Mouse (Mus musculus) kidney, postnatal 0 days (tissue): ENCODE results near the gene Gmcl1. TPM values are rescaled to one million over a fixed set of nuclear protein-coding genes. Genes with fewer than 3 reads are reported as not detected.

Source experiments
- ATAC-seq: fragments of 200-750 bp; cut with Nextera tagmentation; replicated peaks from 2 replicates; pipeline ENCODE4 v1.8.0; 2017; ENCODE audit warnings: low read depth, moderate number of reproducible peaks, moderate TSS enrichment, moderate library complexity; ENCODE audit not compliant: low FRiP score
- DNase-seq: peaks from one replicate; pipeline ENCODE4 v3.0.0-alpha.2; 2016; ENCODE audit warnings: low spot score
- H3K27ac ChIP-seq: fragments of 300-500 bp; sonication (generic); 2 replicates; pipeline ENCODE4 v1.5.1; 2014; ENCODE audit warnings: mild to moderate bottlenecking
- H3K27me3 ChIP-seq: fragments of 300-500 bp; sonication (generic); 2 replicates; pipeline ENCODE4 v1.6.1; 2014; ENCODE audit warnings: low read length, mixed read lengths; ENCODE audit not compliant: insufficient read depth
- H3K36me3 ChIP-seq: fragments of 300-500 bp; sonication (generic); 2 replicates; pipeline ENCODE4 v1.6.1; 2014; ENCODE audit warnings: low read length, mixed read lengths; ENCODE audit not compliant: insufficient read depth
- H3K4me1 ChIP-seq: fragments of 300-500 bp; sonication (generic); replicated peaks from 2 replicates; pipeline ENCODE4 v1.6.1; 2014; ENCODE audit warnings: antibody characterized with exemption, low read length, mixed read lengths; ENCODE audit not compliant: insufficient read depth
- H3K4me2 ChIP-seq: fragments of 300-500 bp; sonication (generic); 2 replicates; pipeline ENCODE4 v1.6.1; 2014; ENCODE audit warnings: mild to moderate bottlenecking, low read length, moderate library complexity, mixed read lengths
- H3K4me3 ChIP-seq: fragments of 300-500 bp; sonication (generic); replicated peaks from 2 replicates; pipeline ENCODE4 v1.5.1; 2014; ENCODE audit warnings: low read depth, low read length
- H3K9ac ChIP-seq: fragments of 300-500 bp; sonication (generic); 2 replicates; pipeline ENCODE4 v1.6.1; 2014; ENCODE audit warnings: low read depth, low read length
- H3K9me3 ChIP-seq: fragments of 300-500 bp; sonication (generic); replicated peaks from 2 replicates; pipeline ENCODE4 v1.6.1; 2016; ENCODE audit warnings: low read length, inconsistent platforms, mixed read lengths
- CTCF ChIP-seq: IDR thresholded peaks from 2 replicates; pipeline ENCODE4 v1.5.1; 2016; ENCODE audit warnings: antibody characterized with exemption, low read depth, mild to moderate bottlenecking, moderate library complexity
- WGBS: fragments of 180-500 bp; shearing (Covaris S2); extraction: QIAGEN DNeasy Blood & Tissue Kit; methylation state at CpG from one replicate; pipeline ENCODE4 v1.1.7; 2014; 5-methylcytosine and 5-hydroxymethylcytosine counted together
- polyA plus RNA-seq: library from polyadenylated mRNA; unstranded; fragments of >200 nt; fragmentation: Nextera tagmentation; extraction: Ambion mirVana; gene quantifications from 2 replicates; pipeline ENCODE4 v1.2.1, GENCODE M21; 2015

Gmcl1 gene
- polyA plus RNA-seq, 1 experiment from 2014 or later: 28.4 TPM

GRCm38 (mm10) chr6:86721977-86722376, 11.2 kb downstream of the Gmcl1 start:
- peaks cover 5% of the 10 kb centered on the region; the same call in 1 of the 2 replicates for H3K36me3 ChIP-seq
- no peak overlapping the region for H3K4me2 ChIP-seq
- DNase-seq (peak; percentile 52), ATAC-seq (no peak)
- H3K4me3 ChIP-seq: no peak overlapping the region
- no peak overlapping the region for H3K9ac ChIP-seq
- 41% methylated on average over 3 of the region's 3 CpGs for WGBS
- no peaks in the 10 kb centered on the region for H3K27me3 ChIP-seq
- H3K9me3 ChIP-seq: no peaks in the 10 kb centered on the region
- TF ChIP-seq CTCF: no peak
- H3K4me1 ChIP-seq: no peaks in the 10 kb centered on the region
- H3K27ac ChIP-seq: no peak overlapping the region

GRCm38 (mm10) chr6:86708072-86708774, 25.0 kb downstream of the Gmcl1 start:
- ATAC-seq (no peak), DNase-seq (no peak)
- Histone ChIP-seq H3K4me2 (no peak overlapping the region), H3K4me1 (no peaks in the 10 kb centered on the region), H3K4me3 (no peak overlapping the region), H3K27me3 (no peaks in the 10 kb centered on the region), H3K36me3 (0 out of 2 replicates have a peak, but pooled peaks cover 19% of the 10 kb centered on the region), H3K9ac (no peak overlapping the region), H3K9me3 (no peaks in the 10 kb centered on the region), H3K27ac (no peak overlapping the region)
- 86% methylated on average over 4 of the region's 4 CpGs for WGBS
- TF ChIP-seq CTCF: no peak

GRCm38 (mm10) chr6:86702577-86702976, 30.6 kb downstream of the Gmcl1 start:
- H3K36me3 ChIP-seq: peaks cover 50% of the 10 kb centered on the region
- no peak overlapping the region for H3K27ac ChIP-seq
- H3K9ac ChIP-seq: no peak overlapping the region

GRCm38 (mm10) chr6:86697903-86698302, 35.3 kb downstream of the Gmcl1 start:
- no peaks in the 10 kb centered on the region for H3K4me1 ChIP-seq
- WGBS: 87% methylated on average over 6 of the region's 6 CpGs
- H3K27ac ChIP-seq: no peak overlapping the region
- DNase-seq (no peak), ATAC-seq (no peak)
- no peak for TF ChIP-seq CTCF
- H3K36me3 ChIP-seq: peaks cover 47% of the 10 kb centered on the region
- no peaks in the 10 kb centered on the region for H3K27me3 ChIP-seq
- no peaks in the 10 kb centered on the region for H3K9me3 ChIP-seq
- no peak overlapping the region for H3K4me3 ChIP-seq
- no peak overlapping the region for H3K4me2 ChIP-seq
- H3K9ac ChIP-seq: no peak overlapping the region

More at GRCm38 (mm10) chr6:86702577-86702976, 30.6 kb downstream of the Gmcl1 start:
- Histone ChIP-seq H3K4me2 (no peak overlapping the region), H3K4me1 (no peaks in the 10 kb centered on the region), H3K4me3 (no peak overlapping the region), H3K27me3 (no peaks in the 10 kb centered on the region), H3K9me3 (no peaks in the 10 kb centered on the region)
- TF ChIP-seq CTCF: no peak
- WGBS: 87% methylated on average over 9 of the region's 9 CpGs
- ATAC-seq (no peak), DNase-seq (no peak)

GRCm38 (mm10) chr6:86696213-86696612, 37.0 kb downstream of the Gmcl1 start:
- H3K27me3 ChIP-seq: no peaks in the 10 kb centered on the region
- no peak for TF ChIP-seq CTCF
- ATAC-seq: no peak
- no peak overlapping the region for H3K4me2 ChIP-seq
- no peak overlapping the region for H3K9ac ChIP-seq
- H3K9me3 ChIP-seq: no peaks in the 10 kb centered on the region
- H3K36me3 ChIP-seq: peaks cover 36% of the 10 kb centered on the region
- H3K4me3 ChIP-seq: no peak overlapping the region
- WGBS: 88% methylated on average over 10 of the region's 10 CpGs
- DNase-seq: no peak
- H3K27ac ChIP-seq: no peak overlapping the region
- H3K4me1 ChIP-seq: no peaks in the 10 kb centered on the region

GRCm38 (mm10) chr6:86694465-86694864, 38.7 kb downstream of the Gmcl1 start:
- Histone ChIP-seq H3K4me2 (no peak overlapping the region), H3K9ac (no peak overlapping the region), H3K9me3 (no peaks in the 10 kb centered on the region), H3K4me3 (no peak overlapping the region), H3K27me3 (no peaks in the 10 kb centered on the region), H3K36me3 (peaks cover 20% of the 10 kb centered on the region), H3K27ac (no peak overlapping the region), H3K4me1 (no peaks in the 10 kb centered on the region)
- peak; percentile 43 for DNase-seq
- peak; percentile 82 for TF ChIP-seq CTCF
- ATAC-seq: no peak

GRCm38 (mm10) chr6:86689671-86690070, 43.5 kb downstream of the Gmcl1 start:
- H3K4me1 ChIP-seq: no peaks in the 10 kb centered on the region
- no peak overlapping the region for H3K9ac ChIP-seq
- H3K27ac ChIP-seq: no peak overlapping the region
- H3K9me3 ChIP-seq: no peaks in the 10 kb centered on the region
- TF ChIP-seq CTCF: no peak
- H3K36me3 ChIP-seq: 0 out of 2 replicates have a peak, but pooled peaks cover 2% of the 10 kb centered on the region
- DNase-seq (no peak), ATAC-seq (no peak)
- no peak overlapping the region for H3K4me3 ChIP-seq
- 87% methylated on average over 3 of the region's 3 CpGs for WGBS
- no peak overlapping the region for H3K4me2 ChIP-seq
- H3K27me3 ChIP-seq: no peaks in the 10 kb centered on the region
